ENCODE assay signal across 21 mouse cellular contexts in genomic region chr10:17919971-17920370, GRCm38 (mm10). TPM values are rescaled to one million over a fixed set of nuclear protein-coding genes. Genes with fewer than 3 reads are reported as not detected.
DNase-seq lines count a peak whose midpoint lies in the region; ATAC-seq lines count a peak whose summit lies in the region.
"Had no signal": no experiment of that assay in that cellular context is flagged by ENCODE, and none has a peak within 500 bp of the region (broad histone marks: within the 10 kb centered on the region; RNA-seq: fewer than 3 reads in every experiment).

No protein-coding gene starts in this region.

- H3K9ac ChIP-seq in forebrain, embryonic 11.5 days (ENCODE audit: low read length): no peak overlapping the region
- H3K9ac ChIP-seq: kidney, embryonic 15.5 days; limb, embryonic 15.5 days; lung, embryonic 14.5 days; neural tube, embryonic 15.5 days had no signal

- no peaks in the 10 kb centered on the region for H3K27me3 ChIP-seq in splenic B cell, adult 2 months (ENCODE audit: control insufficient read depth, insufficient read depth, low read length, poor library complexity, severe bottlenecking)
- H3K27me3 ChIP-seq in forebrain, embryonic 11.5 days (ENCODE audit: control insufficient read depth, insufficient read depth, low read length): no peaks in the 10 kb centered on the region
- H3K27me3 ChIP-seq: kidney, embryonic 15.5 days; limb, embryonic 15.5 days; neural tube, embryonic 15.5 days had no signal

- peaks cover 4% of the 10 kb centered on the region for H3K36me3 ChIP-seq in splenic B cell, adult 2 months (ENCODE audit: control insufficient read depth, insufficient read depth, low read length, poor library complexity, severe bottlenecking)
- H3K36me3 ChIP-seq in forebrain, embryonic 11.5 days (ENCODE audit: control insufficient read depth, insufficient read depth, low read length): no peaks in the 10 kb centered on the region; the same call in 1 of the 2 replicates

- WGBS in forebrain, embryonic 11.5 days: 85% methylated on average over 5 of the region's 5 CpGs

- H3K4me1 ChIP-seq in forebrain, embryonic 11.5 days (replicated peaks; ENCODE audit: control insufficient read depth, insufficient read depth, low read length): no peaks in the 10 kb centered on the region
- H3K4me1 ChIP-seq: embryonic facial prominence, embryonic 10.5 days; neural tube, embryonic 15.5 days had no signal

- DNase-seq in A20 (ENCODE audit: low read depth, low spot score) (peak; percentile 64), MN1 (ENCODE audit: low spot score) (no peak)
- DNase-seq in CD8-positive naive resting alpha-beta T cell, adult 2 months (ENCODE audit: low read depth in 2 of 2, low spot score in 2 of 2): peak; percentile 4 to 11
- peak; percentile 60 for DNase-seq in induced T-regulatory cell, adult 2 months (ENCODE audit: low read depth)
- peak; percentile 61 for DNase-seq in splenic B cell, adult 2 months (ENCODE audit: low read depth, low spot score)
- no peak for DNase-seq in forebrain, embryonic 11.5 days (ENCODE audit: low spot score)
- DNase-seq in gastrocnemius, adult 18-20 months (ENCODE audit: low spot score): no peak
- DNase-seq: adrenal gland, adult 2 months; cerebellum, postnatal 14 days; gastrocnemius, postnatal 14 days; heart, postnatal 14 days; lung, embryonic 14.5 days; right cerebral cortex, adult 18-20 months had no signal

- no peak for ATAC-seq in forebrain, embryonic 11.5 days (replicated peaks; ENCODE audit: low FRiP score)
- ATAC-seq in cerebellum, adult (ENCODE audit: insufficient number of reproducible peaks, low FRiP score, low TSS enrichment): no peak
- ATAC-seq: hindbrain, embryonic 16.5 days had no signal

- no peaks in the 10 kb centered on the region for H3K9me3 ChIP-seq in forebrain, embryonic 11.5 days (ENCODE audit: control insufficient read depth, low read length)
- H3K9me3 ChIP-seq: embryonic facial prominence, embryonic 10.5 days; heart, embryonic 10.5 days; kidney, embryonic 15.5 days; limb, embryonic 15.5 days; neural tube, embryonic 15.5 days had no signal

- no peak overlapping the region for H3K4me3 ChIP-seq in forebrain, embryonic 11.5 days (ENCODE audit: low read depth, low read length)
- H3K4me3 ChIP-seq: embryonic facial prominence, embryonic 10.5 days; heart, embryonic 10.5 days; kidney, embryonic 15.5 days; layer of hippocampus, adult 2 months; limb, embryonic 15.5 days; neural tube, embryonic 15.5 days had no signal

- H3K4me2 ChIP-seq in forebrain, embryonic 11.5 days (ENCODE audit: low read depth, low read length, severe bottlenecking): no peak overlapping the region
- H3K4me2 ChIP-seq: kidney, embryonic 15.5 days; limb, embryonic 15.5 days; lung, embryonic 14.5 days; neural tube, embryonic 15.5 days had no signal

- no peak overlapping the region for H3K27ac ChIP-seq in forebrain, embryonic 11.5 days (ENCODE audit: low read depth, low read length)
- H3K27ac ChIP-seq: embryonic facial prominence, embryonic 10.5 days; heart, embryonic 10.5 days; kidney, embryonic 15.5 days; layer of hippocampus, adult 2 months; limb, embryonic 15.5 days; neural tube, embryonic 15.5 days had no signal

RNA-seq across cellular contexts. Expression of gene Heca, which starts 27.9 kb away (rescaled TPM):
- 3.9 and 4.8 TPM in 2 replicates for polyA plus RNA-seq in forebrain, embryonic 11.5 days (2014; fragmentation: Nextera tagmentation; extraction: Ambion mirVana)
- total RNA-seq in gastrocnemius, adult 18-20 months (2021): 10 to 100 TPM; 16.3 to 22.2 TPM

Comparison
In these comparisons a context has a peak if more than half of its experiments do, and no peak if none do; other contexts are left out.
1. DNase-seq: peak in A20 (single experiment), CD8-positive naive resting alpha-beta T cell, adult 2 months (2 of 2), induced T-regulatory cell, adult 2 months (single experiment) and splenic B cell, adult 2 months (single experiment); none in MN1 (single experiment), forebrain, embryonic 11.5 days (single experiment) and gastrocnemius, adult 18-20 months (single experiment).